39 mouse cellular contexts compared by ENCODE assay signal in genomic region chrX:114895489-114895888, GRCm38 (mm10). TPM values are rescaled to one million over a fixed set of nuclear protein-coding genes. Genes with fewer than 3 reads are reported as not detected.
"Had no signal": no experiment of that assay in that cellular context is flagged by ENCODE, and none has a peak within 500 bp of the region (broad histone marks: within the 10 kb centered on the region; RNA-seq: fewer than 3 reads in every experiment).

No protein-coding gene starts in this region.

- ATAC-seq: forebrain, embryonic 13.5 days; forebrain, embryonic 14.5 days; forebrain, embryonic 15.5 days; forebrain, embryonic 16.5 days; forebrain, postnatal 0 days had no signal

- H3K27ac ChIP-seq: embryonic facial prominence, embryonic 10.5 days; embryonic facial prominence, embryonic 12.5 days; embryonic facial prominence, embryonic 13.5 days; embryonic facial prominence, embryonic 15.5 days; forebrain, embryonic 10.5 days; forebrain, embryonic 12.5 days; forebrain, embryonic 13.5 days; forebrain, embryonic 15.5 days; gastrocnemius, adult 2 months; heart, embryonic 10.5 days had no signal

- H3K36me3 ChIP-seq: embryonic facial prominence, embryonic 10.5 days; embryonic facial prominence, embryonic 12.5 days; embryonic facial prominence, embryonic 13.5 days; embryonic facial prominence, embryonic 15.5 days; forebrain, embryonic 10.5 days; forebrain, embryonic 12.5 days; forebrain, embryonic 15.5 days; heart, embryonic 10.5 days had no signal

- H3K4me2 ChIP-seq: embryonic facial prominence, embryonic 12.5 days; embryonic facial prominence, embryonic 13.5 days; embryonic facial prominence, embryonic 15.5 days; forebrain, embryonic 12.5 days; forebrain, embryonic 13.5 days; forebrain, embryonic 15.5 days had no signal

- H3K4me1 ChIP-seq: embryonic facial prominence, embryonic 10.5 days; embryonic facial prominence, embryonic 12.5 days; embryonic facial prominence, embryonic 13.5 days; embryonic facial prominence, embryonic 15.5 days; forebrain, embryonic 10.5 days; forebrain, embryonic 12.5 days; forebrain, embryonic 13.5 days; forebrain, embryonic 15.5 days; heart, embryonic 10.5 days had no signal

- H3K4me3 ChIP-seq: embryonic facial prominence, embryonic 10.5 days; embryonic facial prominence, embryonic 12.5 days; embryonic facial prominence, embryonic 13.5 days; embryonic facial prominence, embryonic 15.5 days; erythroblast, embryonic 14.5 days; forebrain, embryonic 10.5 days; forebrain, embryonic 12.5 days; forebrain, embryonic 13.5 days; forebrain, embryonic 15.5 days; gastrocnemius, adult 2 months; heart, embryonic 10.5 days had no signal

- H3K27me3 ChIP-seq: embryonic facial prominence, embryonic 12.5 days; embryonic facial prominence, embryonic 13.5 days; embryonic facial prominence, embryonic 15.5 days; forebrain, embryonic 12.5 days; forebrain, embryonic 13.5 days; forebrain, embryonic 15.5 days had no signal

- H3K9ac ChIP-seq: embryonic facial prominence, embryonic 12.5 days; embryonic facial prominence, embryonic 13.5 days; embryonic facial prominence, embryonic 15.5 days; forebrain, embryonic 12.5 days; forebrain, embryonic 13.5 days; forebrain, embryonic 15.5 days; forebrain, postnatal 0 days had no signal

- H3K9me3 ChIP-seq: embryonic facial prominence, embryonic 10.5 days; embryonic facial prominence, embryonic 12.5 days; embryonic facial prominence, embryonic 13.5 days; embryonic facial prominence, embryonic 15.5 days; forebrain, embryonic 10.5 days; forebrain, embryonic 12.5 days; forebrain, embryonic 13.5 days; heart, embryonic 10.5 days had no signal

- DNase-seq: cerebellum, adult 9-10 months; cerebellum, adult 9-11 months; cerebellum, postnatal 10 days; cerebellum, postnatal 14 days; cerebellum, postnatal 25 days; cerebellum, postnatal 36 days; embryo, embryonic 11 days; forebrain, postnatal 0 days; gastrocnemius, adult 2 months; gastrocnemius, postnatal 10 days; gastrocnemius, postnatal 14 days; gastrocnemius, postnatal 25 days; gastrocnemius, postnatal 36 days; heart, adult 11 months; heart, adult 18-20 months had no signal

RNA-seq across cellular contexts. Expression of gene Ube2dnl1, which starts 9.3 kb away (rescaled TPM):
- total RNA-seq: common myeloid progenitor, adult 5-6 weeks; forebrain, postnatal 0 days; gastrocnemius, adult 18-20 months; gastrocnemius, adult 2 months; gastrocnemius, adult 8-10 months; gastrocnemius, postnatal 10 days; gastrocnemius, postnatal 14 days; gastrocnemius, postnatal 25 days; gastrocnemius, postnatal 36 days; gastrocnemius, postnatal 4 days; granulocyte monocyte progenitor cell, adult 5-6 weeks; heart, adult 18-20 months; heart, adult 8-10 months had no signal
- polyA plus RNA-seq: cortical plate, adult 2 months; embryonic facial prominence, embryonic 10.5 days; embryonic facial prominence, embryonic 11.5 days; embryonic facial prominence, embryonic 12.5 days; embryonic facial prominence, embryonic 13.5 days; embryonic facial prominence, embryonic 14.5 days; embryonic facial prominence, embryonic 15.5 days; erythroblast, embryonic 14.5 days; forebrain, embryonic 10.5 days; forebrain, embryonic 11.5 days; forebrain, embryonic 12.5 days; forebrain, embryonic 13.5 days; forebrain, embryonic 14.5 days; forebrain, embryonic 15.5 days; forebrain, embryonic 16.5 days; forebrain, postnatal 0 days; frontal cortex, adult 2 months; gonadal fat pad, adult 2 months; heart, embryonic 10.5 days had no signal

RNA-seq across cellular contexts. Expression of gene Ube2dnl2, which starts 11.9 kb away (rescaled TPM):
- total RNA-seq: common myeloid progenitor, adult 5-6 weeks; forebrain, postnatal 0 days; gastrocnemius, adult 18-20 months; gastrocnemius, adult 2 months; gastrocnemius, adult 8-10 months; gastrocnemius, postnatal 10 days; gastrocnemius, postnatal 14 days; gastrocnemius, postnatal 25 days; gastrocnemius, postnatal 36 days; gastrocnemius, postnatal 4 days; granulocyte monocyte progenitor cell, adult 5-6 weeks; heart, adult 18-20 months; heart, adult 8-10 months had no signal
- polyA plus RNA-seq: cortical plate, adult 2 months; embryonic facial prominence, embryonic 10.5 days; embryonic facial prominence, embryonic 11.5 days; embryonic facial prominence, embryonic 12.5 days; embryonic facial prominence, embryonic 13.5 days; embryonic facial prominence, embryonic 14.5 days; embryonic facial prominence, embryonic 15.5 days; forebrain, embryonic 10.5 days; forebrain, embryonic 11.5 days; forebrain, embryonic 12.5 days; forebrain, embryonic 13.5 days; forebrain, embryonic 14.5 days; forebrain, embryonic 15.5 days; forebrain, embryonic 16.5 days; forebrain, postnatal 0 days; frontal cortex, adult 2 months; gonadal fat pad, adult 2 months had no signal
